Mouse (Mus musculus) brain, embryonic 14.5 days (tissue): ENCODE measurements around the gene H2afv.

Experiments
- CTCF ChIP-seq: fragments of 200-500 bp; IDR thresholded peaks from 2 replicates; pipeline ENCODE4 v1.5.1; 2012; ENCODE audit warnings: inconsistent platforms, mild to moderate bottlenecking, moderate library complexity, borderline replicate concordance; ENCODE audit not compliant: insufficient read depth, insufficient read length; ENCODE audit errors: extremely low read depth
- POLR2A ChIP-seq: fragments of 200-500 bp; IDR thresholded peaks from 2 replicates; pipeline ENCODE4 v1.6.1; 2012; ENCODE audit warnings: mild to moderate bottlenecking, inconsistent platforms, borderline replicate concordance; ENCODE audit not compliant: poor library complexity, insufficient read depth, insufficient read length, severe bottlenecking; ENCODE audit errors: extremely low read depth

GRCm38 (mm10) chr11:6445951-6446350 lies 1.7 kb upstream of the H2afv start:
- TF ChIP-seq POLR2A: no peak
- TF ChIP-seq CTCF: no peak
